Mouse (Mus musculus): Measurements from ENCODE around the gene Prim2. TPM values are rescaled to one million over a fixed set of nuclear protein-coding genes. Genes with fewer than 3 reads are reported as not detected.
"Not testable (repeated sequence)": the region's sequence is repeated elsewhere in the genome, so short reads cannot be mapped to it uniquely, and the experiment has no call there.

The Prim2 gene
- total and polyA plus RNA-seq, 2 experiments from 2014 or later, result 18.6 to 19.0 TPM

GRCm38 (mm10) chr1:33645689-33646088 is 23.9 kb downstream of the Prim2 start:
- no peak overlapping the region for H3K9ac ChIP-seq (replicated peaks; ENCODE audit: low read length)
- H3K27me3 ChIP-seq (ENCODE audit: insufficient read depth, low read length), result no peaks in the 10 kb centered on the region
- DNase-seq (ENCODE audit: low spot score), result no peak

GRCm38 (mm10) chr1:33641139-33641538 is 28.5 kb downstream of the Prim2 start:
- no peak for ATAC-seq
- 0 out of 2 replicates have a peak, but pooled peaks cover 3% of the 10 kb centered on the region for H3K36me3 ChIP-seq (ENCODE audit: insufficient read depth, low read length)
- H3K4me2 ChIP-seq (ENCODE audit: low read depth, low read length), result no peak overlapping the region
- no peak for TF ChIP-seq CTCF (IDR thresholded peaks at IDR 0.05; ENCODE audit: low read depth)
- H3K27ac ChIP-seq, result no peak overlapping the region
- no peak overlapping the region for H3K9ac ChIP-seq (replicated peaks; ENCODE audit: low read length)
- no peaks in the 10 kb centered on the region for H3K4me1 ChIP-seq (ENCODE audit: insufficient read depth, low read length)
- WGBS, result 73% methylated on average over 2 of the region's 2 CpGs
- peak; percentile 39 for DNase-seq (ENCODE audit: low spot score)
- no peaks in the 10 kb centered on the region for H3K27me3 ChIP-seq (ENCODE audit: insufficient read depth, low read length)
- H3K4me3 ChIP-seq (ENCODE audit: low read length), result no peak overlapping the region
- H3K9me3 ChIP-seq (ENCODE audit: low read length), result no peaks in the 10 kb centered on the region

More at GRCm38 (mm10) chr1:33645689-33646088, 23.9 kb downstream of the Prim2 start:
- no peak overlapping the region for H3K27ac ChIP-seq
- ATAC-seq, result no peak
- 94% methylated on average over 1 of the region's 1 CpGs for WGBS
- H3K4me1 ChIP-seq (ENCODE audit: insufficient read depth, low read length), result no peaks in the 10 kb centered on the region
- no peak overlapping the region for H3K4me2 ChIP-seq (ENCODE audit: low read depth, low read length)
- TF ChIP-seq CTCF (IDR thresholded peaks at IDR 0.05; ENCODE audit: low read depth), result no peak
- no peak overlapping the region for H3K4me3 ChIP-seq (ENCODE audit: low read length)
- 0 out of 2 replicates have a peak, but pooled peaks cover 8% of the 10 kb centered on the region for H3K36me3 ChIP-seq (ENCODE audit: insufficient read depth, low read length)
- H3K9me3 ChIP-seq (ENCODE audit: low read length), result no peaks in the 10 kb centered on the region

GRCm38 (mm10) chr1:33640089-33640488 is 29.5 kb downstream of the Prim2 start:
- Histone ChIP-seq H3K4me3 (ENCODE audit: low read length) (no peak overlapping the region), H3K4me1 (ENCODE audit: insufficient read depth, low read length) (no peaks in the 10 kb centered on the region), H3K9me3 (ENCODE audit: low read length) (no peaks in the 10 kb centered on the region), H3K36me3 (ENCODE audit: insufficient read depth, low read length) (0 out of 2 replicates have a peak, but pooled peaks cover 3% of the 10 kb centered on the region), H3K27me3 (ENCODE audit: insufficient read depth, low read length) (no peaks in the 10 kb centered on the region), H3K9ac (replicated peaks; ENCODE audit: low read length) (no peak overlapping the region), H3K27ac (no peak overlapping the region), H3K4me2 (ENCODE audit: low read depth, low read length) (no peak overlapping the region)
- no peak for TF ChIP-seq CTCF (IDR thresholded peaks at IDR 0.05; ENCODE audit: low read depth)
- 93% methylated on average over 5 of the region's 5 CpGs for WGBS
- DNase-seq (ENCODE audit: low spot score) (no peak), ATAC-seq (no peak)

GRCm38 (mm10) chr1:33639234-33639633 is 30.4 kb downstream of the Prim2 start:
- no peak for TF ChIP-seq CTCF (IDR thresholded peaks at IDR 0.05; ENCODE audit: low read depth)
- 0 out of 2 replicates have a peak, but pooled peaks cover 3% of the 10 kb centered on the region for H3K36me3 ChIP-seq (ENCODE audit: insufficient read depth, low read length)
- no peak overlapping the region for H3K27ac ChIP-seq
- no peak overlapping the region for H3K4me2 ChIP-seq (ENCODE audit: low read depth, low read length)
- ATAC-seq (no peak), DNase-seq (ENCODE audit: low spot score) (no peak)
- H3K4me1 ChIP-seq (ENCODE audit: insufficient read depth, low read length), result no peaks in the 10 kb centered on the region
- 92% methylated on average over 7 of the region's 7 CpGs for WGBS
- H3K4me3 ChIP-seq (ENCODE audit: low read length), result no peak overlapping the region
- no peaks in the 10 kb centered on the region for H3K27me3 ChIP-seq (ENCODE audit: insufficient read depth, low read length)
- H3K9ac ChIP-seq (replicated peaks; ENCODE audit: low read length), result no peak overlapping the region
- no peaks in the 10 kb centered on the region for H3K9me3 ChIP-seq (ENCODE audit: low read length)

DNA sequence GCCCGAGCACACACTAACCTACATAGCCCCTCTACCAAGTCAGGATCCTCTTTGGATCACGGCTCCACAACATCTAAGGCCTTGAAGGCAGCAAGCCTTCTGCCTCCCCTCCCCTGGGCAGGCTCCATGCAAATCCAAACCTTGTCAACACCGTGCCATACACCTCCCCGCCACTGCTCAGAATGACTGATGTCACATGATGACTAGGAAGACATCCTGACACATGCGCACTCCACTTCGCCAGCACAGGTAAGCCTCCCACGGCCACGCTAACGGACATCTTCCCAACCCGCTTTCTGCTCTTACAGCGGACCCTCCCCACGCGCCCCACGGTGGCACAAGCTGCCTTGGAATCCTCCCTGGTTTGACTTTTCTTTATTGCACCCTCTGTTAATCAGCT is 31.8 kb downstream of the Prim2 start:
- WGBS, result 96% methylated on average over 14 of the region's 14 CpGs
- ATAC-seq (no peak), DNase-seq (ENCODE audit: low spot score) (no peak)
- no peak overlapping the region for H3K4me3 ChIP-seq (ENCODE audit: low read length)
- TF ChIP-seq CTCF (IDR thresholded peaks at IDR 0.05; ENCODE audit: low read depth), result no peak
- H3K36me3 ChIP-seq (ENCODE audit: insufficient read depth, low read length), result 0 out of 2 replicates have a peak, but pooled peaks cover 3% of the 10 kb centered on the region
- H3K27ac ChIP-seq, result no peak overlapping the region
- H3K9ac ChIP-seq (replicated peaks; ENCODE audit: low read length), result no peak overlapping the region
- no peak overlapping the region for H3K4me2 ChIP-seq (ENCODE audit: low read depth, low read length)
- H3K27me3 ChIP-seq (ENCODE audit: insufficient read depth, low read length), result no peaks in the 10 kb centered on the region
- H3K9me3 ChIP-seq (ENCODE audit: low read length), result no peaks in the 10 kb centered on the region
- no peaks in the 10 kb centered on the region for H3K4me1 ChIP-seq (ENCODE audit: insufficient read depth, low read length)

DNA sequence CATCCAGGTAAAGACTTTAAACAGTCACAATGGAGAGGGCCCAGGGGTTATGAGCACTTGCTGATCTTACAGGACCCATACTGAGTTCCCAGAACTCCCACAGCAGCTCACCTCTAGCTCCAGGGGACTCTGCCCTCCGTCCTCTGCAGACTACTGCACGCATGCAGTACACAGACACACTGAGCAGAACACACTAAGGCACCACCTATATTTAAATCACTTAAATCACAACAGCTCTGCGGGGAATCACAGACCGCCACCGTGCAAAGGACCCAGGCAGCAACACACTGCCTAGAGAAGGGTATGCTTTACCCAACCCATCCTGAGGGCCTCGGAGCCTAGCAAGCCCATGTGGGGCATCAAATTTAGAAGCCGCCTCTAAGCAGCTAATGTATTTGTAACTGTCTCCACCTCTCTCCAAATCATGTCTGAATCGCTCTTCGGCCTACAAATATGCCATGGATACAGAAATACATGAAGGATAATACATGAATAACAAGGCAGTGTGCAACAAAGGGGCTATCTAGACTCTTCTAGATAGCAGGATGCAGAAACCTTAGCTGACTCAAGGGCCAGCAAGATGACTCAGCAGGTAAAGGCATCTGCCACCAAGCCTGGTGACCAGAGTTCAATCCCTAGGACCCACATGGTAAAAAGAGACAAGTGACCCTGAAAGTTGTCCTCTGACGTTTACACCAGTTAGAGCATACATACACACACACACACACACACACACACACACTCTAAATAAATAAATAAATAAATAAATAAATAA is 33.0 kb downstream of the Prim2 start:
- Histone ChIP-seq H3K9me3 (ENCODE audit: low read length) (no peaks in the 10 kb centered on the region), H3K27ac (no peak overlapping the region), H3K36me3 (ENCODE audit: insufficient read depth, low read length) (0 out of 2 replicates have a peak, but pooled peaks cover 3% of the 10 kb centered on the region), H3K27me3 (ENCODE audit: insufficient read depth, low read length) (no peaks in the 10 kb centered on the region), H3K4me1 (ENCODE audit: insufficient read depth, low read length) (no peaks in the 10 kb centered on the region), H3K4me3 (ENCODE audit: low read length) (no peak overlapping the region), H3K9ac (replicated peaks; ENCODE audit: low read length) (no peak overlapping the region), H3K4me2 (ENCODE audit: low read depth, low read length) (no peak overlapping the region)
- no peak for TF ChIP-seq CTCF (IDR thresholded peaks at IDR 0.05; ENCODE audit: low read depth)
- 80% methylated on average over 10 of the region's 10 CpGs for WGBS
- no peak for ATAC-seq
- no peak for DNase-seq (ENCODE audit: low spot score)

GRCm38 (mm10) chr1:33631002-33631618 is 38.5 kb downstream of the Prim2 start:
- not testable (repeated sequence) for H3K9ac ChIP-seq (replicated peaks; ENCODE audit: low read length); H3K4me1 ChIP-seq (ENCODE audit: insufficient read depth, low read length); H3K4me3 ChIP-seq (ENCODE audit: low read length); H3K9me3 ChIP-seq (ENCODE audit: low read length); H3K27me3 ChIP-seq (ENCODE audit: insufficient read depth, low read length); ATAC-seq; H3K36me3 ChIP-seq (ENCODE audit: insufficient read depth, low read length); DNase-seq (ENCODE audit: low spot score); H3K27ac ChIP-seq; H3K4me2 ChIP-seq (ENCODE audit: low read depth, low read length)
- WGBS, result 96% methylated on average over 1 of the region's 1 CpGs
